Mouse (Mus musculus) embryonic facial prominence, embryonic 11.5 days (tissue): ENCODE data around the gene Ankmy1. TPM values are rescaled to one million over a fixed set of nuclear protein-coding genes. Genes with fewer than 3 reads are reported as not detected.

Source experiments
- ATAC-seq: fragments of 200-750 bp; cut with Nextera tagmentation; replicated peaks from 2 replicates; pipeline ENCODE4 v1.8.0; 2017; ENCODE audit warnings: low read depth; ENCODE audit not compliant: insufficient number of reproducible peaks, low FRiP score, low TSS enrichment
- DNase-seq: peaks from one replicate; pipeline ENCODE4 v3.0.0-alpha.2; 2015; ENCODE audit warnings: low spot score
- H3K27ac ChIP-seq: fragments of 300-500 bp; sonication (generic); replicated peaks from 2 replicates; pipeline ENCODE4 v1.5.1; 2014; ENCODE audit warnings: mild to moderate bottlenecking, low read depth, low read length, control low read depth
- H3K27me3 ChIP-seq: fragments of 300-500 bp; sonication (generic); 2 replicates; pipeline ENCODE4 v1.6.1; 2014; ENCODE audit warnings: mild to moderate bottlenecking, low read length, moderate library complexity, mixed read lengths; ENCODE audit not compliant: control insufficient read depth, insufficient read depth
- H3K36me3 ChIP-seq: fragments of 300-500 bp; sonication (generic); replicated peaks from 2 replicates; pipeline ENCODE4 v1.6.1; 2014; ENCODE audit warnings: low read depth, mild to moderate bottlenecking, low read length, moderate library complexity, mixed read lengths; ENCODE audit not compliant: control insufficient read depth, insufficient read depth
- H3K4me1 ChIP-seq: fragments of 300-500 bp; sonication (generic); 2 replicates; pipeline ENCODE4 v1.6.1; 2014; ENCODE audit warnings: low read length, mixed read lengths; ENCODE audit not compliant: control insufficient read depth, insufficient read depth
- H3K4me2 ChIP-seq: fragments of 300-500 bp; sonication (generic); 2 replicates; pipeline ENCODE4 v1.6.1; 2014; ENCODE audit warnings: low read depth, mild to moderate bottlenecking, control low read depth, low read length, moderate library complexity
- H3K4me3 ChIP-seq: fragments of 300-500 bp; sonication (generic); 2 replicates; pipeline ENCODE4 v1.5.1; 2014; ENCODE audit warnings: low read depth, low read length, control low read depth
- H3K9ac ChIP-seq: fragments of 300-500 bp; sonication (generic); replicated peaks from 2 replicates; pipeline ENCODE4 v1.6.1; 2014; ENCODE audit warnings: mild to moderate bottlenecking, control low read depth, low read length
- H3K9me3 ChIP-seq: fragments of 300-500 bp; sonication (generic); replicated peaks from 2 replicates; pipeline ENCODE4 v1.6.1; 2016; ENCODE audit warnings: mild to moderate bottlenecking, low read length, inconsistent platforms, mixed read lengths; ENCODE audit not compliant: control insufficient read depth
- WGBS: fragments of 180-500 bp; shearing (Covaris S2); extraction: QIAGEN DNeasy Blood & Tissue Kit; methylation state at CpG from one replicate; pipeline ENCODE4 v1.1.7; 2014; 5-methylcytosine and 5-hydroxymethylcytosine counted together
- polyA plus RNA-seq: library from polyadenylated mRNA; unstranded; fragments of >200 nt; fragmentation: Nextera tagmentation; extraction: Ambion mirVana; gene quantifications from 2 replicates; pipeline ENCODE4 v1.2.1, GENCODE M21; 2014

Ankmy1 gene
- polyA plus RNA-seq, 1 experiment from 2014 or later = 0.67 TPM

GRCm38 (mm10) chr1:92935977-92936376 lies 33.3 kb upstream of the Ankmy1 start:
- WGBS = 66% methylated on average over 2 of the region's 2 CpGs
- H3K9ac ChIP-seq = no peak overlapping the region
- no peaks in the 10 kb centered on the region for H3K36me3 ChIP-seq
- DNase-seq = no peak
- H3K4me1 ChIP-seq = no peaks in the 10 kb centered on the region
- H3K4me2 ChIP-seq = peak overlapping the region; percentile 7; the same call in 1 of the 2 replicates
- no peak for ATAC-seq
- no peaks in the 10 kb centered on the region for H3K9me3 ChIP-seq
- no peak overlapping the region for H3K4me3 ChIP-seq
- no peak overlapping the region for H3K27ac ChIP-seq
- no peaks in the 10 kb centered on the region for H3K27me3 ChIP-seq

DNA sequence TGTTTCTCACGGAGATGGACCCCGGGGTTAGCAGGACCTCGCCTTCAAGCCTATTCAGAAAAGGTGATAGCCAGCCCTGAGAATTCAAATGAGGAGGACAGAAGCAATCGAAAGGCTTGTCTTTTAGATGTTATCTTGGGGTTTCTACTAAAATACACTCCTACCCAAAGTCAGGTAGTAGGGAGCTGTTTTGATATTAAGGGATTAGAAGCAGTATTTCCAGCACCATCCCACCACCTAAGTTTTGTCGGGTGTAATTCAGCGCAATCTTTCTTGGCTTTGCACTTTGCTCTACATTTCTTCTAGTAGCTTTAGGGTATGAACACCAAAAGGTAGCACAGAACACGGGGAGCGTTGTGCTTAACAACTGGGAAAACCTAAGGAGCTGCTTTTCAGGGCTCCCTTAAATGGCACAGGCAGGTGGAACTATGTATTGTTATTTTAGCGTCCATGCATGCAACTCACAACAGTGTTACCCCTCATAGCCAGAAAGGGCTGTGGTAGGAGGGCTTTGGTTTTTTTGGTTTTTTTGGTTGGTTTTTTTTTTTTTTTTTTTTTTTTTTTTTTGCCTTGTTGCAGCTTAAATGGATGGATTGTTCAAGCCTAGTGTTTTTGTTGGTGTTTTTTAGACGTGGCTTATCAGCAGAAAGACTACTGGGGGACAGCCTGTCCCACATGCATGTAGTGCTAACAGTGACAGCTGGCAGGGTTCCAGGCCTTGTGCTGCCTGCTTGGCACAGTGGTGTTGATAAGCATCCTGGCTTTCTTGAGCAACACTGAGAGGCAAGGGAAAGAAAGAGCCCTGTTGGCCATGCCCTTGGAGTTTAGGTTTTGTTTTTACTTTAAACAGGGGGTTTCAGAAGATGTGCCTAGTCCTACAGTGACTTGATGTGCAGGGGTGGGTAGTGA lies 32.6 kb upstream of the Ankmy1 start:
- DNase-seq (no peak), ATAC-seq (no peak)
- Histone ChIP-seq H3K4me3 (peak overlapping the region; percentile 68), H3K4me2 (peak overlapping the region; percentile 87), H3K27ac (no peak overlapping the region), H3K9me3 (no peaks in the 10 kb centered on the region), H3K4me1 (no peaks in the 10 kb centered on the region), H3K9ac (peak overlapping the region; percentile 65), H3K27me3 (no peaks in the 10 kb centered on the region), H3K36me3 (no peaks in the 10 kb centered on the region)
- WGBS = 17% methylated on average over 10 of the region's 10 CpGs

DNA sequence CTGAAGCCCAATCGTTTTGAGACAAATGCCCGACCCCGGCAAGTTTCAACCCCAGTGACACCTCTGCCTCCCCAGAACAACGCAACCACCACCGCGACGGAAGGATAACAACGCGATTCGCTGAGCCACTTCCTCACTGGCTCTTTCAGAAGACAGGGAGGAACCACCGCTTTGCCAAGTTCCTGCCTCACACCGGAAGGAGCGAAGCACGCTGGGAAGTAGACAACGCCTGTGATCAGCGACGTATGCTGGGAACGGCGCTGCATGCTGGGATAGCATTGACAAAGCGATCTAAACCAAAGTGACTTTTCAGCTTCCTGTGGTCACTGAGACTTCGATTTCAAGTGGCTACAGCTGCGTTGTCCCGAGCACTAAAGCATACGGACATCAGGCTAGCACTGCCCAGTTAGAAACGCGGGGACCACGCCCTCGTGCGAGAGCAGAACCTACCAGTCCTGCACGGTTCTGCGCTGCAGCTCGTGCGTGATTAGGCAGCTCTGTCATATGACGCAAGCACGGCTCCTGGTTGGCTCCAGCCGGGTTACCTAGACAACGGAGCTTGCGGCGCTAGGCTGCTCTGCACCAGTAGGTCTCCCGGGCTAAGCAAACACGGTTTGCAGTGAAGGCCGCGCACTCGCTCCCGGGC lies 31.6 kb upstream of the Ankmy1 start, which contains the start of gene Capn10:
Gene Capn10, plus strand, starts transcription at position 195 of the 646 bp plus-strand sequence.
- WGBS = under 1% methylated on average over 45 of the region's 45 CpGs

DNA sequence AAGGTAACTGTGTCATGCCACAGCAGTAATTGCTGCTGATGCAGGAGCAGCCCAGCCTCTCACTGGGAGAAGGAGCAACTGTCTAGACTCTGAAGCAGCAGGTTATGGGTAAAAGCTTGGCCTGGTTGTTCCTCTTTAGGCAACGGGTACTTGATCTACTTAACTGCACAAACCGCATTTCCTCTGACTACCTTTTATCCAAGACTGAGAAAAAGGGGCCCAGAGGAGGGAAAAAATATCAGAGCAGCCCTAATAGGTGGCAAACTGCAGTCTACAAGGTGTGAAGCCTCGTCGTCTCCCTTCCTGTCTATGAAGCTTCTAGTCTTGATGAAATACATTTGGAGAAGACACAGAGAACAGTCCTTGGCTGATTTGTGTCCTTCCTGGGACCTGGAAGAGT lies 30.9 kb upstream of the Ankmy1 start:
- Histone ChIP-seq H3K27ac (peak overlapping the region; percentile 91), H3K9me3 (no peaks in the 10 kb centered on the region), H3K4me1 (no peaks in the 10 kb centered on the region), H3K4me2 (peak overlapping the region; percentile 87), H3K9ac (peak overlapping the region; percentile 65), H3K4me3 (peak overlapping the region; percentile 68), H3K27me3 (no peaks in the 10 kb centered on the region), H3K36me3 (no peaks in the 10 kb centered on the region)
- ATAC-seq (no peak), DNase-seq (no peak)
- 78% methylated on average over 4 of the region's 4 CpGs for WGBS

More for the DNA sequence above, 31.6 kb upstream of the Ankmy1 start, which contains the start of gene Capn10:
- DNase-seq = peak; percentile 97
- peak; percentile 100 for ATAC-seq
- H3K4me3 ChIP-seq = peak within 1 kb of the TSS; percentile 68
- H3K36me3 ChIP-seq = no peaks in the 10 kb centered on the region
- H3K9me3 ChIP-seq = no peaks in the 10 kb centered on the region
- H3K9ac ChIP-seq = peak within 1 kb of the TSS; percentile 65
- no peaks in the 10 kb centered on the region for H3K4me1 ChIP-seq
- H3K27me3 ChIP-seq = no peaks in the 10 kb centered on the region
- H3K27ac ChIP-seq = peak within 1 kb of the TSS; percentile 91
- H3K4me2 ChIP-seq = peak within 1 kb of the TSS; percentile 87

- H3K9me3 ChIP-seq = no peaks in the 10 kb centered on the region
- WGBS = 48% methylated on average over 1 of the region's 1 CpGs
Observed at GRCm38 (mm10) chr1:92930171-92930706, 27.5 kb upstream of the Ankmy1 start.

DNA sequence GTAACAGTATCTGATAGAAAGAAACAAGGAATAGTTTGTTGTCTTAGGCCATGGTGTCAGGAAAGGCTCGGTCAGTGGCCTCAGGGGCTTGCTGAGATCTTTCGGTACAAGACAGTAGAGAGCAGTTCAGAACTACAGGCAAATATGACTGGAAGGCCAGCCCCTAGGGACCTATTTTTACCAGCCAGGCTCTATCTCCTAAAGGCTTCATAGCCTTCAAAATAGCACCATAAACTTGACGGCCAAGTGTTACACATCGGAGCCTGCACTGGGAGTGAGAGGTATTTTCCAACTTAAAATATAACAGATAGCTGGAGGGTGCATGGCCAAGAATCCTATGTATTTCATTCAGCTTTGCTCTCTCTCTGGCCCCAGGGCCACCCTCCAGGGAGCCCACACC lies 18.8 kb upstream of the Ankmy1 start:
- no peak overlapping the region for H3K4me2 ChIP-seq
- H3K27ac ChIP-seq = no peak overlapping the region
- WGBS = 86% methylated on average over 4 of the region's 4 CpGs
- no peaks in the 10 kb centered on the region for H3K9me3 ChIP-seq
- H3K4me3 ChIP-seq = no peak overlapping the region
- H3K9ac ChIP-seq = no peak overlapping the region
- no peak for ATAC-seq
- no peaks in the 10 kb centered on the region for H3K27me3 ChIP-seq
- no peak for DNase-seq
- H3K4me1 ChIP-seq = no peaks in the 10 kb centered on the region
- H3K36me3 ChIP-seq = peaks cover 5% of the 10 kb centered on the region

More at GRCm38 (mm10) chr1:92930171-92930706, 27.5 kb upstream of the Ankmy1 start:
- no peak overlapping the region for H3K4me3 ChIP-seq
- no peak overlapping the region for H3K4me2 ChIP-seq
- no peaks in the 10 kb centered on the region for H3K4me1 ChIP-seq
- H3K27me3 ChIP-seq = no peaks in the 10 kb centered on the region
- no peak overlapping the region for H3K9ac ChIP-seq
- H3K27ac ChIP-seq = no peak overlapping the region
- ATAC-seq = no peak
- no peak for DNase-seq
- H3K36me3 ChIP-seq = no peaks in the 10 kb centered on the region

- H3K4me1 ChIP-seq = no peaks in the 10 kb centered on the region
- H3K4me2 ChIP-seq = no peak overlapping the region
- 78% methylated on average over 7 of the region's 7 CpGs for WGBS
- H3K27me3 ChIP-seq = no peaks in the 10 kb centered on the region
- DNase-seq (no peak), ATAC-seq (no peak)
- H3K4me3 ChIP-seq = no peak overlapping the region
- H3K9me3 ChIP-seq = no peaks in the 10 kb centered on the region
- H3K36me3 ChIP-seq = peaks cover 5% of the 10 kb centered on the region
- H3K9ac ChIP-seq = no peak overlapping the region
- no peak overlapping the region for H3K27ac ChIP-seq
Observed at GRCm38 (mm10) chr1:92920474-92921200, 17.9 kb upstream of the Ankmy1 start.
